Mouse (Mus musculus): ENCODE data around the gene H2afx.

- TF ChIP-seq CTCF (IDR thresholded peaks at IDR 0.05; ENCODE audit: borderline replicate concordance, control insufficient read depth, extremely low read depth, insufficient read depth, low read length, poor library complexity) (no peak), POLR2A (IDR thresholded peaks at IDR 0.05; ENCODE audit: control insufficient read depth, extremely low read depth, insufficient read depth, low read length, poor library complexity) (no peak)
Observed at GRCm38 (mm10) chr9:44311136-44312134, 23.1 kb upstream of the H2afx start.
